Mouse (Mus musculus) thymus, adult 2 months (tissue): Measurements from ENCODE around the gene Zmym4. TPM values are rescaled to one million over a fixed set of nuclear protein-coding genes. Genes with fewer than 3 reads are reported as not detected.

Experiments used
- DNase-seq: peaks from one replicate; pipeline ENCODE4 v3.0.0; 2021
- H3K27ac ChIP-seq: fragments of 200-500 bp; 2 replicates; pipeline ENCODE4 v1.5.1; 2012; ENCODE audit warnings: low read length, control low read depth; ENCODE audit not compliant: control insufficient read depth, insufficient read depth
- H3K27me3 ChIP-seq: fragments of 200-500 bp; 2 replicates; pipeline ENCODE4 v1.6.1; 2012; ENCODE audit warnings: mild to moderate bottlenecking, low read length, moderate library complexity, mixed read lengths; ENCODE audit not compliant: control insufficient read depth, insufficient read depth
- H3K36me3 ChIP-seq: fragments of 200-500 bp; 2 replicates; pipeline ENCODE4 v1.6.1; 2012; ENCODE audit warnings: mild to moderate bottlenecking, low read length, moderate library complexity; ENCODE audit not compliant: control insufficient read depth, insufficient read depth
- H3K4me1 ChIP-seq: fragments of 200-500 bp; replicated peaks from 2 replicates; pipeline ENCODE4 v1.6.1; 2012; ENCODE audit warnings: low read length; ENCODE audit not compliant: control insufficient read depth, insufficient read depth
- H3K4me3 ChIP-seq: fragments of 200-500 bp; 2 replicates; pipeline ENCODE4 v1.5.1; 2012; ENCODE audit warnings: mild to moderate bottlenecking, low read length, control low read depth, moderate library complexity; ENCODE audit not compliant: control insufficient read depth, insufficient read depth
- CTCF ChIP-seq: fragments of 200-500 bp; IDR thresholded peaks from 2 replicates; pipeline ENCODE4 v1.5.1; 2012; ENCODE audit warnings: mild to moderate bottlenecking, control low read depth, low read length, moderate library complexity, borderline replicate concordance; ENCODE audit not compliant: control insufficient read depth, poor library complexity, insufficient read depth; ENCODE audit errors: extremely low read depth
- POLR2A ChIP-seq: fragments of 200-500 bp; IDR thresholded peaks from 2 replicates; pipeline ENCODE4 v1.6.1; 2012; ENCODE audit warnings: mild to moderate bottlenecking, low read length, control low read depth, moderate library complexity; ENCODE audit not compliant: control insufficient read depth, poor library complexity, insufficient read depth; ENCODE audit errors: extremely low read depth
- WGBS: fragments of 180-500 bp; shearing (Covaris S2); methylation state at CpG from one replicate; pipeline ENCODE4 v1.1.7; 2018; 5-methylcytosine and 5-hydroxymethylcytosine counted together
- polyA plus RNA-seq: library from polyadenylated mRNA; depleted of rRNA; stranded (reverse); fragments of >200 nt; gene quantifications from 2 replicates; pipeline ENCODE4 v1.2.3, GENCODE M21; 2012

Zmym4 gene
- polyA plus RNA-seq, 1 experiment: 8.9 TPM

DNA sequence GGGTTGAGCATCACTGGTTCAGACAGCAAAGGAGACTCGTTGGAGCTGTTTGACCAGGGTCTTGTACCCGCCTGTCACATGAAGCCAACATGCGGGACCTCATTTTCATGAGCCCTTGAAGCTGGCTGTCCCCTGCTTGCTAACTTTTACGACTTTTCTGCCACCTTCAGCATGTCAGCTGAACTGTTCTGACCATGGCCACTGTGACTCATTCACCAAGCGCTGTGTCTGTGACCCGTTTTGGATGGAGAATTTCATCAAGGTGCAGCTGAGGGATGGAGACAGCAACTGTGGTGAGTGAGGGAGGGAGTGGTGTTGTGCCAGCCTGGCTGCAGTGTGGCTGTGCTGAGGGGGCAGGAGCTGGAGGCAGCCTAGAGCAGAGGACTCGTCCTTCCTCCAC, 121.0 kb downstream of the Zmym4 start:
- Histone ChIP-seq H3K4me3 (no peak overlapping the region), H3K27ac (no peak overlapping the region), H3K36me3 (no peaks in the 10 kb centered on the region), H3K27me3 (no peaks in the 10 kb centered on the region), H3K4me1 (peaks cover 3% of the 10 kb centered on the region; the same call in 1 of the 2 replicates)
- 92% methylated on average over 7 of the region's 7 CpGs for WGBS
- TF ChIP-seq CTCF (no peak), POLR2A (no peak)
- no peak for DNase-seq

- DNase-seq: no peak
- 97% methylated on average over 4 of the region's 4 CpGs for WGBS
- no peak overlapping the region for H3K4me3 ChIP-seq
- TF ChIP-seq CTCF (no peak), POLR2A (no peak)
- H3K36me3 ChIP-seq: no peaks in the 10 kb centered on the region
- no peaks in the 10 kb centered on the region for H3K27me3 ChIP-seq
- no peak overlapping the region for H3K27ac ChIP-seq
- peaks cover 3% of the 10 kb centered on the region; the same call in 1 of the 2 replicates for H3K4me1 ChIP-seq
Observed at GRCm38 (mm10) chr4:126845664-126846063, 122.3 kb downstream of the Zmym4 start.

- 89% methylated on average over 3 of the region's 3 CpGs for WGBS
- Histone ChIP-seq H3K36me3 (no peaks in the 10 kb centered on the region), H3K27me3 (no peaks in the 10 kb centered on the region), H3K27ac (no peak overlapping the region), H3K4me3 (no peak overlapping the region), H3K4me1 (no peaks in the 10 kb centered on the region)
- TF ChIP-seq POLR2A (no peak), CTCF (no peak)
- no peak for DNase-seq
Observed at GRCm38 (mm10) chr4:126842911-126843310, 125.0 kb downstream of the Zmym4 start.

GRCm38 (mm10) chr4:126840996-126841560, 126.9 kb downstream of the Zmym4 start:
- TF ChIP-seq POLR2A: no peak
- TF ChIP-seq CTCF: no peak
- no peak for DNase-seq
- Histone ChIP-seq H3K27ac (no peak overlapping the region), H3K36me3 (0 out of 2 replicates have a peak, but pooled peaks cover 5% of the 10 kb centered on the region), H3K4me1 (no peaks in the 10 kb centered on the region), H3K4me3 (no peak overlapping the region), H3K27me3 (no peaks in the 10 kb centered on the region)
- WGBS: 93% methylated on average over 15 of the region's 15 CpGs

DNA sequence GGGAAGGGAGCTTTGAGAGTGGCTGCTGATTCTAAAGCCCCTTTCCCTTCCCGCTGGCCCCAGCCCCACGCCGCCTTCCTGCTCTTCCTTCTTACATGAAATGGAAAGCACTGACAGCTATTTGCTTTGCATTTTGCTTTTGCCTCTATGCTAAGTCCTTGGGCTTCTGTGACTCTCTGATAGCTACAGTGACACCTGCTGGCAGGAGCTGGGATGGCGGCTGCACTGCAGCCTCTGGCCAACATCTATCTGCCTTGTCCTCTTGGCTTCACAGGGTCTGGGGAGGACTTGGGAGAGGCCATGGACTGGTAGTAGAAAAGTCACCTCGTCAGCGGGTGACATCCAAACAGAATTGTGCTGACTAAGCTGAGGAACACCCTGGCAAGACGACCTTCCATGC, 128.1 kb downstream of the Zmym4 start:
- TF ChIP-seq CTCF (peak; percentile 88), POLR2A (no peak)
- Histone ChIP-seq H3K27me3 (no peaks in the 10 kb centered on the region), H3K4me3 (no peak overlapping the region), H3K4me1 (no peaks in the 10 kb centered on the region), H3K27ac (no peak overlapping the region), H3K36me3 (0 out of 2 replicates have a peak, but pooled peaks cover 8% of the 10 kb centered on the region)
- DNase-seq: peak; percentile 82
- 52% methylated on average over 7 of the region's 7 CpGs for WGBS

DNA sequence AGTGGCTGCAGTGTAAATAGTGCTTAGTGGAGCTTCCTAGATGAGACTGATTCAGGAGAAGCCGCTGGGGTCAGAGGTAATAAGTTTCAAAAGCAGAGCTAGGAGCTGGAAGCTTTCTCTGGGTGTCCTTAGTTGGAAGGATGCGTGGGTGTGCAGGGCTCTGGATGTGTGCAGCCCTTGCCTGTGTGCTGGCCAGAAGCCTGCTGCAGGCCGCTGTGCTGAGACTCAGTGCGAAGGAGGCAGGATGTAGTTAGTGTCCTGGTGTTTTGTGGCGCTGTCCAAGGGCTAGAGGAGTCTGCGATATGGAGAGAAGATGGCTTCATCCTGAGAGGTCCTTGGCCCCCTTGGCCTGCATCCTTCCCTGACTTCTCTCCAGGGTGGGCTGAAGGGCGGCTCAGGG, 129.1 kb downstream of the Zmym4 start:
- Histone ChIP-seq H3K27me3 (no peaks in the 10 kb centered on the region), H3K4me1 (no peaks in the 10 kb centered on the region), H3K4me3 (no peak overlapping the region), H3K36me3 (0 out of 2 replicates have a peak, but pooled peaks cover 8% of the 10 kb centered on the region), H3K27ac (no peak overlapping the region)
- TF ChIP-seq POLR2A: no peak
- TF ChIP-seq CTCF: no peak
- WGBS: 94% methylated on average over 7 of the region's 7 CpGs
- no peak for DNase-seq

DNA sequence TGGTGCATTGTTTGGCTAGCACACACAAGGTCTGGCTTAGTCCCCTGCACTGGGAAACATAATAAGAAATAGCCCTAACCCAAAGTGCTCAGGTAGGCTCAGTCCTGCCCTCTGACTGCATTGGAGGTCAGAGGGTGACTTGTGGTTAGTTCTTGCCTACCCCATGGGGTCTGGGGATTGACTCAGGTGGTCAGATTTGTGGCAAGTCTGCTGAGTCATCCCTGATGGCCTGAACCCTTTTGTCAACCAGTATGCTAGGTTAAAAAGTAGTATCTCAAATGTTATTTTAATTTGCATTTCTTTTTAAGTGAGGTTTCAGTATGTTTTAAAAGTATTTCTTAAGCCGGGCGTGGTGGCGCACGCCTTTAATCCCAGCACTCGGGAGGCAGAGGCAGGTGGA, 136.8 kb downstream of the Zmym4 start:
- DNase-seq: no peak
- H3K4me1 ChIP-seq: no peaks in the 10 kb centered on the region
- no peak overlapping the region for H3K27ac ChIP-seq
- H3K4me3 ChIP-seq: no peak overlapping the region
- H3K36me3 ChIP-seq: 0 out of 2 replicates have a peak, but pooled peaks cover 3% of the 10 kb centered on the region
- TF ChIP-seq CTCF (no peak), POLR2A (no peak)
- H3K27me3 ChIP-seq: no peaks in the 10 kb centered on the region
- whole genome bisulfite sequencing: 98% methylated on average over 5 of the region's 5 CpGs
